ENCODE assay signal across 8 mouse cellular contexts in the genomic region with DNA sequence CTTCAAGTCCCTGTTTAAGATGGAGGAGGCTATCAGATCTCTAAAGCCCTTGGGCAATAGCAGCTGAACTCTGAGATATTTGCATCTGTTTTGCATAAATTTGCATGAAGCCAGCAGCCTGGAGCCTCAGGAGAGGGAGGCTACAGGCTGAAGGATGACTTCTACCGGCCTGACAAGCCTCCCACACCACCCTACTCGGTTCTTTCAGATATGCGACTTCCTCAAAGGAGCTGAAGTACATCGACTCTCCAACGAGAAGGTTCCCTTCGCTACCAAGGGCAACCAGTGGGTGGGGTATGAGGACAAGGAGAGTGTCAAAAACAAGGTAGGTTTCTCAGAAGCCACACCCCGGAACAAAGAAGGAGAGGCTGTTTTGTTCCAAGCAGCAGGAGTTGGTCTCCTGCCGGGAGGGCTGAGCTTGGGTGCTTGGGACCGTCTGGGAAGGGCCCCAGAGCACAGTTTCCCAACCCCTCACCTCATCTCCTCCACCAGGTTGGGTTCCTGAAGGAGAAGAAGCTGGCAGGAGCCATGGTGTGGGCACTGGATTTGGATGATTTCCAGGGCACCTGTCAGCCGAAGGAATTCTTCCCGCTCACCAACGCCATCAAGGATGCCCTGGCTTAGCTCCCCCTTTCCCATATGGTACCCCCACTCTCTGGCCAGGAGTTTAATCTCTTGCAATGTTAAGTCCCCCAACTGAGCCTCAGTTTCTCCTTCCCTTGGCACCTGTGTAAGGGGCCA. TPM values are rescaled to one million over a fixed set of nuclear protein-coding genes. Genes with fewer than 3 reads are reported as not detected.
A peak's percentile ranks its signal among the peaks of the same experiment; 100 is the strongest.
DNase-seq lines count a peak whose midpoint lies in the region; TF ChIP-seq lines count a peak whose summit lies in the region.

No protein-coding gene starts in this region.

- peak; percentile 10; the same call in 1 of the 2 replicates for TF ChIP-seq POLR2A in lung, adult 2 months (IDR thresholded peaks at IDR 0.05; ENCODE audit: borderline replicate concordance, extremely low read depth, low read depth, low read length)

- no peak for DNase-seq in gastrocnemius, adult 2 months
- DNase-seq in gastrocnemius, postnatal 36 days = no peak
- DNase-seq in CD4-positive, CD25-positive, alpha-beta regulatory T cell, adult 2 months (ENCODE audit: low read depth, low spot score) = peak; percentile 38
- peak; percentile 43 to 54 for DNase-seq in cerebellum, postnatal 25 days
- DNase-seq in lung, adult 2 months = no peak
- DNase-seq in thymus, postnatal 14 days = peak; percentile 40
- no peak for DNase-seq in right cerebral cortex, postnatal 25 days
- no peak for DNase-seq in testis, postnatal 14 days (ENCODE audit: low spot score)

- intact Hi-C loops in gastrocnemius, adult 2 months (cut with DNase I) = no loop called here
- intact Hi-C loops in gastrocnemius, postnatal 36 days (cut with DNase I) = no loop called here

- no peaks in the 10 kb centered on the region for H3K4me1 ChIP-seq in lung, adult 2 months (ENCODE audit: control insufficient read depth, insufficient read depth, low read length)

- H3K27ac ChIP-seq in gastrocnemius, adult 2 months = peak overlapping the region; percentile 24; the same call in 1 of the 2 replicates

- TF ChIP-seq CTCF in gastrocnemius, adult 2 months (IDR thresholded peaks at IDR 0.05) = no peak
- no peak for TF ChIP-seq CTCF in lung, adult 2 months (IDR thresholded peaks at IDR 0.05; ENCODE audit: insufficient read depth, low read length)

- H3K4me3 ChIP-seq in gastrocnemius, adult 2 months = no peak overlapping the region
- H3K4me3 ChIP-seq in lung, adult 2 months (replicated peaks; ENCODE audit: extremely low read depth, low read depth, low read length) = no peak overlapping the region

- WGBS in lung, adult 2 months = 20% methylated on average over 12 of the region's 12 CpGs

RNA-seq across cellular contexts. Expression of gene Mybph, which starts 4.1 kb away (rescaled TPM):
- 100 to 1,000 TPM; 192 to 318 TPM for total RNA-seq in gastrocnemius, adult 2 months (2021)
- 100 to 1,000 TPM; 547 to 589 TPM for total RNA-seq in gastrocnemius, postnatal 36 days (2021)
- 0.14 and 7.7 TPM in 2 replicates for polyA plus RNA-seq in lung, adult 2 months (2012; rRNA removed)

RNA-seq across cellular contexts. Expression of gene Chil1, which starts 7.2 kb away (rescaled TPM):
- total RNA-seq in gastrocnemius, adult 2 months (2021) = 1 to 10 TPM; 1.8 to 6.9 TPM
- 1 to 10 TPM in 1 of 2 experiments, under 1 TPM in 1; 0.64 to 1.8 TPM for total RNA-seq in gastrocnemius, postnatal 36 days (2021)
- 1,144 and 1,277 TPM in 2 replicates for polyA plus RNA-seq in lung, adult 2 months (2012; rRNA removed)

RNA-seq across cellular contexts. Expression of gene Adora1, which starts 46.1 kb away (rescaled TPM):
- under 1 TPM; 0.20 to 0.31 TPM for total RNA-seq in gastrocnemius, adult 2 months (2021)
- total RNA-seq in gastrocnemius, postnatal 36 days (2021) = under 1 TPM; 0.33 to 0.59 TPM
- polyA plus RNA-seq in lung, adult 2 months (2012; rRNA removed) = 7.6 and 9.1 TPM in 2 replicates

Comparison
In these comparisons a context has a peak if more than half of its experiments do, and no peak if none do; other contexts are left out.
1. DNase-seq: peak in CD4-positive, CD25-positive, alpha-beta regulatory T cell, adult 2 months (single experiment), cerebellum, postnatal 25 days (2 of 2) and thymus, postnatal 14 days (single experiment); none in gastrocnemius, adult 2 months (single experiment), gastrocnemius, postnatal 36 days (0 of 2), lung, adult 2 months (single experiment), right cerebral cortex, postnatal 25 days (single experiment) and testis, postnatal 14 days (single experiment).